Mouse (Mus musculus) heart, embryonic 11.5 days (tissue): ENCODE results near the gene Tmem114. TPM values are rescaled to one million over a fixed set of nuclear protein-coding genes. Genes with fewer than 3 reads are reported as not detected.

Experiments
- ATAC-seq: fragments of 200-750 bp; cut with Nextera tagmentation; replicated peaks from 2 replicates; pipeline ENCODE4 v1.8.0; 2017; ENCODE audit warnings: moderate library complexity; ENCODE audit not compliant: insufficient number of reproducible peaks, low FRiP score, low TSS enrichment
- H3K27ac ChIP-seq: fragments of 300-500 bp; sonication (generic); 2 replicates; pipeline ENCODE4 v1.5.1; 2014; ENCODE audit warnings: mild to moderate bottlenecking, low read depth, low read length
- H3K27me3 ChIP-seq: fragments of 300-500 bp; sonication (generic); 2 replicates; pipeline ENCODE4 v1.6.1; 2014; ENCODE audit warnings: mild to moderate bottlenecking, low read length, mixed read lengths; ENCODE audit not compliant: control insufficient read depth, insufficient read depth
- H3K36me3 ChIP-seq: fragments of 300-500 bp; sonication (generic); 2 replicates; pipeline ENCODE4 v1.6.1; 2014; ENCODE audit warnings: mild to moderate bottlenecking, low read length, moderate library complexity, mixed read lengths; ENCODE audit not compliant: control insufficient read depth, insufficient read depth
- H3K4me1 ChIP-seq: fragments of 300-500 bp; sonication (generic); 2 replicates; pipeline ENCODE4 v1.6.1; 2014; ENCODE audit warnings: low read length; ENCODE audit not compliant: control insufficient read depth, insufficient read depth
- H3K4me2 ChIP-seq: fragments of 300-500 bp; sonication (generic); 2 replicates; pipeline ENCODE4 v1.6.1; 2014; ENCODE audit warnings: mild to moderate bottlenecking, moderate library complexity
- H3K4me3 ChIP-seq: fragments of 300-500 bp; sonication (generic); 2 replicates; pipeline ENCODE4 v1.5.1; 2014; ENCODE audit warnings: low read depth, low read length
- H3K9ac ChIP-seq: fragments of 300-500 bp; sonication (generic); 2 replicates; pipeline ENCODE4 v1.6.1; 2014; ENCODE audit warnings: mild to moderate bottlenecking, low read depth, low read length, moderate library complexity
- H3K9me3 ChIP-seq: fragments of 300-500 bp; sonication (generic); replicated peaks from 2 replicates; pipeline ENCODE4 v1.6.1; 2016; ENCODE audit warnings: low read length; ENCODE audit not compliant: control insufficient read depth
- WGBS: fragments of 180-500 bp; shearing (Covaris S2); extraction: QIAGEN DNeasy Blood & Tissue Kit; methylation state at CpG from one replicate; pipeline ENCODE4 v1.1.7; 2014; ENCODE audit not compliant: insufficient replicate concordance; 5-methylcytosine and 5-hydroxymethylcytosine counted together
- polyA plus RNA-seq: library from polyadenylated mRNA; unstranded; fragments of >200 nt; fragmentation: Nextera tagmentation; extraction: Ambion mirVana; gene quantifications from 2 replicates; pipeline ENCODE4 v1.2.1, GENCODE M21; 2014

The Tmem114 gene
- polyA plus RNA-seq, 1 experiment from 2014 or later: not detected

GRCm38 (mm10) chr16:8401171-8401955 lies 23.6 kb downstream of the Tmem114 start:
- no peak overlapping the region for H3K27ac ChIP-seq
- H3K36me3 ChIP-seq: no peaks in the 10 kb centered on the region
- no peak overlapping the region for H3K4me3 ChIP-seq
- no peaks in the 10 kb centered on the region for H3K9me3 ChIP-seq
- H3K27me3 ChIP-seq: peaks cover 9% of the 10 kb centered on the region; the same call in 1 of the 2 replicates
- no peak overlapping the region for H3K4me2 ChIP-seq
- no peak overlapping the region for H3K9ac ChIP-seq
- H3K4me1 ChIP-seq: no peaks in the 10 kb centered on the region
- ATAC-seq: no peak
- whole genome bisulfite sequencing: 61% methylated on average over 9 of the region's 9 CpGs

GRCm38 (mm10) chr16:8399868-8400267 lies 25.1 kb downstream of the Tmem114 start:
- Histone ChIP-seq H3K36me3 (no peaks in the 10 kb centered on the region), H3K4me2 (no peak overlapping the region), H3K27ac (no peak overlapping the region), H3K4me3 (no peak overlapping the region), H3K9me3 (no peaks in the 10 kb centered on the region), H3K4me1 (no peaks in the 10 kb centered on the region), H3K9ac (no peak overlapping the region), H3K27me3 (peaks cover 2% of the 10 kb centered on the region; the same call in 1 of the 2 replicates)
- no peak for ATAC-seq
- WGBS: 81% methylated on average over 6 of the region's 6 CpGs

DNA sequence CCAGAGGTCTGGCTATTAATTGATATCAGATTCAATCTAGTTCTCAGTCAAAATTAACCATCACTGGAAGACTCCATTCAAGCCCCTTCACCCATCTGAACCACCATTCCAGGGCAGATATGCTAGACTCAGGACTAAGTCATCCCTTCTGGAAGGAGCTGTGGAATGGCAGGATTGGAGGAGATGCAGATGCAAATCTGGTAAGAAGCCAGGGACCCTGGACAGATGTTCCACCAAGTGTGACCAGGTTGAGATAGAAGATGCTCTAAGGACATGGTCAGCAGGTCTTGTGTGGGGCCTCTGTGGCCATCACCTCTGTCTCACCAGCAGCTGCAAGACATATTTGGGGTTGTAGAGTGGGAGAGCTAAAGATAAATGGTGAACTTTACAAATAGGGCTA lies 30.0 kb downstream of the Tmem114 start:
- no peak overlapping the region for H3K4me3 ChIP-seq
- no peaks in the 10 kb centered on the region for H3K9me3 ChIP-seq
- H3K27ac ChIP-seq: no peak overlapping the region
- no peak overlapping the region for H3K4me2 ChIP-seq
- H3K27me3 ChIP-seq: no peaks in the 10 kb centered on the region
- H3K36me3 ChIP-seq: no peaks in the 10 kb centered on the region
- ATAC-seq: no peak
- no peaks in the 10 kb centered on the region for H3K4me1 ChIP-seq
- H3K9ac ChIP-seq: no peak overlapping the region

DNA sequence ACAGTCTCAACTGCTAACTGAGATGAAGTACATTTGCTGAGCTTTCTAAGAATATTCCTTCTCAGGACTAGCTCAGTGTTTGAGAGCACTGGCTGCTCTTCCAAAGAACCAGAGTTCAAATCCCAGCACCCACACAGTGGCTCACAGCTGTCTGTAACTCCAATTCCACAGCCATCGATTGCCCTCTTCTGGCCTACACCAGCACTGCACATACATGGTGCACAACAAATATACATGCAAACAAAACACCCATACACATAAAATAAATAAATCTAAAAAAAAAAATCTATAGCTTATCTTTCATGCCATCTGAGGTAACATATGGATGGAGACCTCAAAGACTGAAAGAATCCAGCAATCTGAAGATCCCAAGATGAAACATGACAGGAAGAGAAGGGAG lies 36.4 kb downstream of the Tmem114 start:
- Histone ChIP-seq H3K27ac (no peak overlapping the region), H3K4me2 (no peak overlapping the region), H3K9ac (no peak overlapping the region), H3K4me3 (no peak overlapping the region), H3K36me3 (no peaks in the 10 kb centered on the region), H3K9me3 (no peaks in the 10 kb centered on the region), H3K27me3 (no peaks in the 10 kb centered on the region), H3K4me1 (no peaks in the 10 kb centered on the region)
- WGBS: 78% methylated on average over 1 of the region's 1 CpGs
- ATAC-seq: no peak

DNA sequence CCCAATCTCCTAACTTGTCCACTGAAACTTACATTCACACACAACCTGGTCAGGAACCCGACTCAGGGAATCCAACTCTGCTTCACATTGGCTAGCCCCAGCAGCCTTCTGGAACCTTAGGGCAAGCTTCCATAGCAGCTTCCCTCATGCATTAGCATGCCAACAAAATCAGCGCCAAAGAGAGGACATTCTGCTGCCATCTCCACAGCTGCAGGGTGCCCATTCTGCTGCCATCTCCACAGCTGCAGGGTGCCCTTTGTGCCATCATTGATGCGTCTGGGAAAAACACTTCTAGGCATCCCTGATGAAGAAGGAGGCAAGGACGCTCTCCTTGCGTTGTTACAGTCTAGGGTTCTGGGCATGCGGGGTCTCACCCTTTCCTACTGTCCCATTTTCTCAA lies 38.5 kb downstream of the Tmem114 start:
- Histone ChIP-seq H3K36me3 (no peaks in the 10 kb centered on the region), H3K27ac (no peak overlapping the region), H3K4me3 (no peak overlapping the region), H3K9me3 (no peaks in the 10 kb centered on the region), H3K4me2 (no peak overlapping the region), H3K4me1 (no peaks in the 10 kb centered on the region), H3K27me3 (no peaks in the 10 kb centered on the region), H3K9ac (no peak overlapping the region)
- ATAC-seq: no peak
- WGBS: 64% methylated on average over 6 of the region's 6 CpGs

GRCm38 (mm10) chr16:8385679-8386078 lies 39.3 kb downstream of the Tmem114 start:
- Histone ChIP-seq H3K9ac (no peak overlapping the region), H3K4me3 (no peak overlapping the region), H3K4me1 (no peaks in the 10 kb centered on the region), H3K36me3 (no peaks in the 10 kb centered on the region), H3K27ac (no peak overlapping the region), H3K9me3 (no peaks in the 10 kb centered on the region), H3K4me2 (no peak overlapping the region), H3K27me3 (no peaks in the 10 kb centered on the region)
- WGBS: 57% methylated on average over 5 of the region's 5 CpGs
- no peak for ATAC-seq

DNA sequence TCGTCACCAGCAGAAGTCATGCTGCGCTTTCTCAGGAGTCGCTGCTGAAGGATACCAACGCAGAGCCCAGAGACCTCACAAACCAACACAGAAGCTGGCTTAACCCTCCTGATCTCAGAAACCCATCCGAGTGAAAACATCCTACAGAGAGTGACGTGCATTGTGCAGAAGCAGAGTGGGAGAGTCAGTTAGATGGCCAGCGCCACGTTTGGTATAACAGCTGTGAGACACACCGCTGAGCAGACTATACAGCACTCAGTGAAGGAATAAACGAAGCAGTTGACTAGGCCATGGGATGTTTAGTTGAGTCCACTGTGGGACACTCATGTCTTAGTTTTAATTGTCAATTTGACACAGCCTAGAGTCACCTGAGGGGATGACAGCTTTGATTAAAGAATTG lies 40.2 kb downstream of the Tmem114 start:
- H3K4me3 ChIP-seq: no peak overlapping the region
- no peak overlapping the region for H3K9ac ChIP-seq
- no peaks in the 10 kb centered on the region for H3K9me3 ChIP-seq
- no peak for ATAC-seq
- no peak overlapping the region for H3K4me2 ChIP-seq
- no peaks in the 10 kb centered on the region for H3K27me3 ChIP-seq
- no peaks in the 10 kb centered on the region for H3K4me1 ChIP-seq
- no peaks in the 10 kb centered on the region for H3K36me3 ChIP-seq
- H3K27ac ChIP-seq: no peak overlapping the region
- 74% methylated on average over 10 of the region's 10 CpGs for WGBS

- Histone ChIP-seq H3K9me3 (no peaks in the 10 kb centered on the region), H3K4me2 (no peak overlapping the region), H3K4me3 (no peak overlapping the region), H3K4me1 (no peaks in the 10 kb centered on the region), H3K27ac (no peak overlapping the region), H3K9ac (no peak overlapping the region), H3K36me3 (no peaks in the 10 kb centered on the region), H3K27me3 (no peaks in the 10 kb centered on the region)
- no peak for ATAC-seq
- WGBS: 61% methylated on average over 9 of the region's 9 CpGs
These were observed 41.5 kb downstream of the Tmem114 start for GRCm38 (mm10) chr16:8383396-8383795.

DNA sequence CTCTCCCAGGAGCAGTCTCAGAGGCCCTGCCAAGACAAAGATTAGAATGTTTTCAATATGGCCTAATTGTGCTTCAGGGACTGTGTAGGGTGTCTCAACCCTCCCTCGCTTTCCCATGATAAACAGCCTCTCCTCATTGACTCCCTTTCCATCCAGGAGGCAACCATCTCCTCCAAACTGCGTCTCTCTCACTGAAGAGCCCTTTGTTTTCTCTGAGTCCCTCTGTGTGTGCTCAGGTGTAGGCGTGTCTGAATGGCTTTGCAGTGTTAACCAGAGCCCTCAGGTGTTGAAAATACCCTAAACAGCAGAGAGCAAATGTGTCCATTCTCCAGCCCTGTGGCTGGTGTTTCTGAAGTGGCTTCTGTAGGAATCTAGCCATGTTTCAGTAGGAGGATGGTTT lies 61.9 kb downstream of the Tmem114 start:
- no peak overlapping the region for H3K9ac ChIP-seq
- no peak overlapping the region for H3K4me3 ChIP-seq
- no peaks in the 10 kb centered on the region; the same call in 1 of the 2 replicates for H3K27me3 ChIP-seq
- WGBS: 64% methylated on average over 3 of the region's 3 CpGs
- no peaks in the 10 kb centered on the region for H3K36me3 ChIP-seq
- no peaks in the 10 kb centered on the region for H3K9me3 ChIP-seq
- no peak overlapping the region for H3K27ac ChIP-seq
- H3K4me1 ChIP-seq: no peaks in the 10 kb centered on the region
- no peak overlapping the region for H3K4me2 ChIP-seq
- no peak for ATAC-seq
